In the genomic region with DNA sequence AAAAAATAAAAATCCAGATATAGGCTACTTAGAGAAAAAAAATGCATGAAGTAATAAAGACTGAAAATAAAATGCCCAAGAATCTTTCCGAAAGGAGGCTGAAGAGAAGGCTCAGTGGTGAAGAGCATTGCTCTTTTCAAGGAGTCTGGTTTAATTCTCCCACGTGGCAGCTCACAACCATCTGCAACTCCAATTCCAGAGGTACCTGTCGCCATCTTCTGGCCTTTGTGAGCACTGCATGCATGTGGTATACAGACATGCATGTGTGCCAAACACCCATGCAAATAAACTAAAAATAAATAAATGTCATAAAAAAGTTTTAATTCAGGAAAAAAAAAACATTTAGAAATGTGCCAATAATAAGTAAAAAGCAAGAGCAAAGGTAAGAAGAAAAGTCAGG, we compare ENCODE assay signal across 8 mouse cellular contexts.
DNase-seq lines count a peak whose midpoint lies in the region; ATAC-seq and TF ChIP-seq lines count a peak whose summit lies in the region.

No protein-coding gene starts in this region.

- TF ChIP-seq CTCF in heart, postnatal 0 days (IDR thresholded peaks at IDR 0.05; ENCODE audit: low read depth) = peak; percentile 54
- peak; percentile 70 for TF ChIP-seq CTCF in stomach, postnatal 0 days (IDR thresholded peaks at IDR 0.05; ENCODE audit: low read depth)

- no peak overlapping the region for H3K9ac ChIP-seq in heart, postnatal 0 days (replicated peaks; ENCODE audit: low read depth, low read length)
- no peak overlapping the region for H3K9ac ChIP-seq in stomach, postnatal 0 days (ENCODE audit: low read length)

- H3K27ac ChIP-seq in heart, postnatal 0 days (ENCODE audit: low read depth) = no peak overlapping the region
- no peak overlapping the region for H3K27ac ChIP-seq in heart, embryonic 10.5 days
- no peak overlapping the region for H3K27ac ChIP-seq in limb, embryonic 10.5 days
- no peak overlapping the region for H3K27ac ChIP-seq in stomach, postnatal 0 days (replicated peaks)

- no peak overlapping the region for H3K4me3 ChIP-seq in heart, postnatal 0 days (ENCODE audit: low read depth, low read length)
- H3K4me3 ChIP-seq in heart, embryonic 10.5 days = no peak overlapping the region
- H3K4me3 ChIP-seq in limb, embryonic 10.5 days = no peak overlapping the region
- no peak overlapping the region for H3K4me3 ChIP-seq in stomach, postnatal 0 days (ENCODE audit: low read depth, low read length)

- no peak for ATAC-seq in heart, postnatal 0 days (ENCODE audit: insufficient read depth, low read depth)
- no peak for ATAC-seq in stomach, postnatal 0 days (ENCODE audit: low FRiP score, low TSS enrichment)

- no peaks in the 10 kb centered on the region for H3K36me3 ChIP-seq in heart, postnatal 0 days (replicated peaks; ENCODE audit: control insufficient read depth, insufficient read depth, low read length)
- no peaks in the 10 kb centered on the region for H3K36me3 ChIP-seq in heart, embryonic 10.5 days
- H3K36me3 ChIP-seq in limb, embryonic 10.5 days = no peaks in the 10 kb centered on the region
- H3K36me3 ChIP-seq in stomach, postnatal 0 days (ENCODE audit: control insufficient read depth, insufficient read depth, low read length) = no peaks in the 10 kb centered on the region

- no peak for DNase-seq in heart, postnatal 0 days (ENCODE audit: low spot score)
- DNase-seq in heart, embryonic 10.5 days (ENCODE audit: low spot score) = no peak
- peak; percentile 39 to 53 for DNase-seq in B cell, adult 2 months
- DNase-seq in WW6 (ENCODE audit: low read depth, low spot score) = peak; percentile 29
- peak; percentile 35 for DNase-seq in limb, embryonic 10.5 days (ENCODE audit: low spot score)
- DNase-seq in stomach, postnatal 0 days (ENCODE audit: low spot score) = peak; percentile 48
- DNase-seq in layer of hippocampus, adult 9-10 months (ENCODE audit: low spot score) = no peak
- no peak for DNase-seq in left cerebral cortex, adult 8-10 months (ENCODE audit: low spot score in 2 of 2)

- H3K27me3 ChIP-seq in heart, postnatal 0 days (ENCODE audit: control insufficient read depth, insufficient read depth, low read length) = no peaks in the 10 kb centered on the region
- H3K27me3 ChIP-seq in heart, embryonic 10.5 days (ENCODE audit: insufficient read depth, poor library complexity, severe bottlenecking) = peaks cover 4% of the 10 kb centered on the region; the same call in 1 of the 2 replicates
- peaks cover 63% of the 10 kb centered on the region for H3K27me3 ChIP-seq in limb, embryonic 10.5 days (ENCODE audit: low read depth, poor library complexity, severe bottlenecking)
- no peaks in the 10 kb centered on the region for H3K27me3 ChIP-seq in stomach, postnatal 0 days (ENCODE audit: control insufficient read depth, insufficient read depth, low read length)

- H3K4me2 ChIP-seq in heart, postnatal 0 days (ENCODE audit: low read depth, low read length) = no peak overlapping the region
- H3K4me2 ChIP-seq in stomach, postnatal 0 days (replicated peaks; ENCODE audit: low read depth) = no peak overlapping the region

- H3K9me3 ChIP-seq in heart, postnatal 0 days (replicated peaks; ENCODE audit: control insufficient read depth, low read length) = no peaks in the 10 kb centered on the region
- H3K9me3 ChIP-seq in heart, embryonic 10.5 days = no peaks in the 10 kb centered on the region
- no peaks in the 10 kb centered on the region for H3K9me3 ChIP-seq in limb, embryonic 10.5 days (replicated peaks)
- H3K9me3 ChIP-seq in stomach, postnatal 0 days (ENCODE audit: control insufficient read depth, low read length) = no peaks in the 10 kb centered on the region

- no peak for TF ChIP-seq EP300 in heart, postnatal 0 days (IDR thresholded peaks at IDR 0.05; ENCODE audit: low read depth)
- TF ChIP-seq EP300 in stomach, postnatal 0 days (optimal IDR thresholded peaks at IDR 0.05) = no peak

- WGBS in heart, postnatal 0 days = 40% methylated on average over 3 of the region's 3 CpGs
- WGBS in heart, embryonic 10.5 days = 34% methylated on average over 3 of the region's 3 CpGs
- 43% methylated on average over 3 of the region's 3 CpGs for WGBS in limb, embryonic 10.5 days
- WGBS in stomach, postnatal 0 days = 50% methylated on average over 3 of the region's 3 CpGs

- peaks cover 7% of the 10 kb centered on the region; the same call in 1 of the 2 replicates for H3K4me1 ChIP-seq in heart, postnatal 0 days (ENCODE audit: control insufficient read depth, insufficient read depth)
- peaks cover 6% of the 10 kb centered on the region; the same call in 1 of the 2 replicates for H3K4me1 ChIP-seq in heart, embryonic 10.5 days
- H3K4me1 ChIP-seq in limb, embryonic 10.5 days = no peaks in the 10 kb centered on the region
- no peaks in the 10 kb centered on the region for H3K4me1 ChIP-seq in stomach, postnatal 0 days (replicated peaks; ENCODE audit: control insufficient read depth, insufficient read depth)

Comparison
In these comparisons a context has a peak if more than half of its experiments do, and no peak if none do; other contexts are left out.
1. DNase-seq: peak in B cell, adult 2 months (2 of 2), WW6 (single experiment), limb, embryonic 10.5 days (single experiment) and stomach, postnatal 0 days (single experiment); none in heart, postnatal 0 days (single experiment), heart, embryonic 10.5 days (single experiment), layer of hippocampus, adult 9-10 months (single experiment) and left cerebral cortex, adult 8-10 months (0 of 2).